Mouse (Mus musculus): ENCODE results near the gene Sept1. TPM values are rescaled to one million over a fixed set of nuclear protein-coding genes. Genes with fewer than 3 reads are reported as not detected.

Gene Sept1
- polyA plus RNA-seq, 1 experiment from 2014 or later, result 34.1 TPM

DNA sequence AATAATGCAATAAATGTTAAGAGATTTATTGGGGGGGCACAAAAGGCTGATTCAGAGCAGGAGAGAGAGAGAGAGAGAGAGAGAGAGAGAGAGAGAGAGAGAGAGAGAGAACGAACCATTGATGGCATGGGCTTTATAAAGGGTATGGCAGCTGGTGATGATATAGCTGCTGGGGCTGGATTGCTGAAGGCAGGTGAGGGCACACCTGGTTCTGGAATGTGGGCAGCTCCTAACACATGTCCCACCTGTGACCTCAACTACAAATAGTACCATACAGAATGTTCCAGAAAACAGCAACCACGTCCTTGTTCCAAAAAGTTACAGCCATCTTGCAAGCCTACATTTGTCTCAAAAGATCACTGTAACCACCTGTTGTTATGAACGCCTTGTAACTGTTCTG is 1.6 kb downstream of the Sept1 start:
- Histone ChIP-seq H3K27ac (0 out of 2 replicates have a peak overlapping the region, but pooled peaks have one; percentile 99), H3K27me3 (no peaks in the 10 kb centered on the region), H3K4me1 (replicated peaks) (peaks cover 28% of the 10 kb centered on the region), H3K4me3 (replicated peaks) (peak overlapping the region; percentile 90), H3K9me3 (peaks cover 6% of the 10 kb centered on the region; the same call in 1 of the 2 replicates), H3K36me3 (peaks cover 51% of the 10 kb centered on the region), H3K9ac (replicated peaks) (peak overlapping the region; percentile 96), H3K4me2 (peak overlapping the region; percentile 76)
- no peak for ATAC-seq (ENCODE audit: insufficient number of reproducible peaks, insufficient read depth, low FRiP score, low TSS enrichment, low read depth)
- WGBS, result 68% methylated on average over 3 of the region's 3 CpGs

DNA sequence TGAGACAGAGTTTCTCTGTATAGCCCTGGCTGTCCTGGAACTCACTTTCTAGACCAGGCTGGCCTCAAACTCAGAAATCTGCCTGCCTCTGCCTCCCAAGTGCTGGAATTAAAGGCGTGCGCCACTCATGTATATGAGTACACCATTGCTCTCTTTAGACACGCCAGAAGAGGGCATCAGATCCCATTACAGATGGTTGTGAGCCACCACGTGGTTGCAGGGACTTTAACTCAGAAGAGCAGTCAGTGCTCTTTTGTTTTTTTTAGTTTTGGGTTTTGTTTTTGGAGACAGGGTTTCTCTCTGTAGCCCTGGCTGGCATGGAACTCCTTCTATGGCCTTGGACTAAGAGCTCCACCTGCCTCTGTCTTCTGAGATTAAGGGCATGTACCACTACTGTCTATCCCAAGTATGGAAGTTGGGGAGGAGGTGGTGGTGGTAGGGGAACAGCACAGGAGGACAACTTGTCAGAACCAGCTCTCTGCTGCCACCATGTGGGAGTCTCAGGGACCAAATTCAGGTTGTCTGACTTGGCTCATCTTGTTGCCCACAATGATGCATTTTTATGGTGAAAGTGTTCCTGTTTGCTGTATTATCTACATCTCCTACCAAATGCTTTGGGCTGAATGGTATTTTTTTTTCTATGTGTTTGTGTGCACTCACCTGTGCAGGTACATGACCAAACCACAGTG is 4.2 kb downstream of the Sept1 start:
- peaks cover 19% of the 10 kb centered on the region for H3K4me1 ChIP-seq (replicated peaks)
- H3K27ac ChIP-seq, result no peak overlapping the region
- WGBS, result 68% methylated on average over 4 of the region's 4 CpGs
- no peak overlapping the region for H3K4me2 ChIP-seq
- H3K9ac ChIP-seq (replicated peaks), result no peak overlapping the region
- ATAC-seq (ENCODE audit: insufficient number of reproducible peaks, insufficient read depth, low FRiP score, low TSS enrichment, low read depth), result no peak
- peaks cover 35% of the 10 kb centered on the region for H3K36me3 ChIP-seq
- no peaks in the 10 kb centered on the region for H3K9me3 ChIP-seq
- no peak overlapping the region for H3K4me3 ChIP-seq (replicated peaks)
- H3K27me3 ChIP-seq, result no peaks in the 10 kb centered on the region

DNA sequence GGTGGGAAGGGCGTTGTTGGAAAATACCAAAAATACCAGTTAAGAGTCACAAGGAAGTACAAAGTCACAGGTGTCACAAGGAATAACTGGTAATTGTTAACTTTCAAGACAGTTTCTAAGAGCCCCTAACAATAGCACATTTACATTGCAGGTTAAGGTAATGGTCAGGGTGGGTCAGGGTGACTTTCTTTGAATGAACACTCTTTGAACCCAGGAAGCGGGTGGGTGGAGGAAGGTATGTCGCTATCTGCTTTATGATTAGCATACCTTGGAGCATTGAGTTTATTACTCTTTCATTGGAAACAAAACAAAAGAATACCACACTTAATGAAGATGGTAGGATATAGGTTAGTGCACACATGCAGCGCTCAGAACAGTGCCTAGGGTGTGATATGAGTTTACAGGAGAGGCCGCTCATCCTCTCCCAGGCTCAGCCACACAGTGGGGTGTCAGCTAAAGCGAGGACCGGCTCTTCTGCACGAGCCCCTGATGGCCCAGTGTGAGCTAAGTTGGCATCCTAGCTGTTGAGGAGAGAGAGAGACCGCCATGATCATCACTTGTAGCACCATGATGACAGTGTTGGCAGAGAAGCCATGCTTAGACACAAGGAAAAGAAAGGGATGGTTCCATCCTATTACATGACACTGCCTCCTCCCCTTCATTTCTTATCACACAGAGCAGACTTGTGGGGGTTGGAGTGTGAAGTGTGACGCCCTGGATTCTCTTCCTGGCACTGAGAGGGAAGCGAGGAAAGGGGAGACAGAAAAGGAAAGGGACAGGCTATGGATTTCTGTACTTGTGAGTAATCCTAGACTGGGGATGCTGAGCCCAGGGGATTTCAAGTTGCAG is 7.6 kb downstream of the Sept1 start:
- no peak for ATAC-seq (ENCODE audit: insufficient number of reproducible peaks, insufficient read depth, low FRiP score, low TSS enrichment, low read depth)
- no peaks in the 10 kb centered on the region for H3K9me3 ChIP-seq
- H3K9ac ChIP-seq (replicated peaks), result no peak overlapping the region
- WGBS, result 83% methylated on average over 11 of the region's 11 CpGs
- H3K27ac ChIP-seq, result no peak overlapping the region
- H3K27me3 ChIP-seq, result no peaks in the 10 kb centered on the region
- no peak overlapping the region for H3K4me3 ChIP-seq (replicated peaks)
- H3K4me2 ChIP-seq, result no peak overlapping the region
- peaks cover 28% of the 10 kb centered on the region for H3K36me3 ChIP-seq
- H3K4me1 ChIP-seq (replicated peaks), result peaks cover 6% of the 10 kb centered on the region

DNA sequence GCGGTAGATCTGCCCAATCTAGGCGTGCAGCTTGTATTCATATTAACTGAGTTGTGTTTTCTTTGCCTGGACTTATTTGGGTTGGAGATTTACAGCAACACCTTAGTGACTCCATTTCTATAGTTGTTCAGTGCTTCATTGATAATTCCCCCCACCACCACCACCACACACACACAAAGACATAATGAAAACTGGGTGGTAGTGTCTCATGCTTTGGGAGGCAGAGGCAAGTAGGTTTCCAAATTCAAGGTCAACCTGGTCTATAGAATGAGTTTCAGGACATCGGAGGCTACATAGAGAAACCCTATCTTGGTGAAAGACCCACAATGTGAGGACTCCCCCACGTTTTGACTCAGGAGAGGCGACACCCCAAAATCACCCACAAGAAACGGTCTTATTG is 8.3 kb downstream of the Sept1 start:
- no peak for ATAC-seq (ENCODE audit: insufficient number of reproducible peaks, insufficient read depth, low FRiP score, low TSS enrichment, low read depth)
- peaks cover 21% of the 10 kb centered on the region for H3K36me3 ChIP-seq
- H3K4me2 ChIP-seq, result no peak overlapping the region
- H3K4me1 ChIP-seq (replicated peaks), result no peaks in the 10 kb centered on the region
- H3K9ac ChIP-seq (replicated peaks), result no peak overlapping the region
- no peak overlapping the region for H3K4me3 ChIP-seq (replicated peaks)
- H3K27me3 ChIP-seq, result no peaks in the 10 kb centered on the region
- 89% methylated on average over 6 of the region's 6 CpGs for WGBS
- no peak overlapping the region for H3K27ac ChIP-seq
- H3K9me3 ChIP-seq, result no peaks in the 10 kb centered on the region

DNA sequence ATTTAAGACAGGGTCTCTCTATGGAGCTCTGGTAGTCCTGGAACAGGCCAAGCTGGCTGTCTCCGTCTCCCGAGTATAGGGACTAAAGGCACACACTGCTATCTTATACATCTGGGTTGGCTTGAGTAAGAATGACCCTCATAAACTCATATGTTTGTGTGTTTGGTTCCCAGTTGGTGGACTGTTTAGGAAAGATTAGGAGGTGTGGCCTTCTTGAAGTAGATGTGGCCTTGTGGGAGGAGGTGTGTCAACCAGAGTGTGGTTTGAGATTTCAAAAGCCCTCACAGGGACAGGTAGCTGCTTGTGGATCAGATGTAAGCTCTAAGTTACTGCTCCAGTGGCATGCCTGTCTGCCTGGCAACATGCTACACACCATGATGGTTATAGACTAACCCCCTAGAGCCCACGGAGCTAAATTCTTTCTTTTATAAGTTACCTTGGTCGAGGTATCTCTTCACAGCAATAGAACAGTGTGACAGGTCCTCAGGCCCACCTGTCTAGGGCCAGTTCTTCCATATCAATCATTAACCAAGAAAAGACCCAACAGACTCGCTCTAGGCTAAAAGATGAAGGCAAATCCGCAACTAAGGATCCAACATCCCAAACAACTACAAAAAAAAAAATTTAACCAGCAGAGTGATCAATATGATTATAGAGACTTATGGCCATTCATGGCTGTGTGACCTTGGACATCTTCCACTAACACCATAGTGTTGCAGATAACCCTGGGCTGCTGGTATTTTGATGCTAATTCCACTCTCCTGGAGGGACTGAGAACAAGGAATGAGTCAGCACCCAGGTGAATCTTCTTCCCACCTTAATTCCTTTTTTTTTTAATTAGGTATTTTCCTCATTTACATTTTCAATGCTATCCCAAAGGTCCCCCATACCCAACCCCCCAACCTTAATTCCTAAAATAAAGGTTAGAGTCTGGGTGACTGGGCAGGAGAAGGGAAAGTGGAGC is 9.1 kb downstream of the Sept1 start:
- 84% methylated on average over 6 of the region's 6 CpGs for WGBS
- no peak overlapping the region for H3K4me2 ChIP-seq
- no peak for ATAC-seq (ENCODE audit: insufficient number of reproducible peaks, insufficient read depth, low FRiP score, low TSS enrichment, low read depth)
- H3K9me3 ChIP-seq, result no peaks in the 10 kb centered on the region
- H3K4me3 ChIP-seq (replicated peaks), result no peak overlapping the region
- peaks cover 13% of the 10 kb centered on the region; the same call in 1 of the 2 replicates for H3K36me3 ChIP-seq
- H3K4me1 ChIP-seq (replicated peaks), result no peaks in the 10 kb centered on the region
- no peak overlapping the region for H3K9ac ChIP-seq (replicated peaks)
- H3K27ac ChIP-seq, result no peak overlapping the region
- H3K27me3 ChIP-seq, result no peaks in the 10 kb centered on the region

DNA sequence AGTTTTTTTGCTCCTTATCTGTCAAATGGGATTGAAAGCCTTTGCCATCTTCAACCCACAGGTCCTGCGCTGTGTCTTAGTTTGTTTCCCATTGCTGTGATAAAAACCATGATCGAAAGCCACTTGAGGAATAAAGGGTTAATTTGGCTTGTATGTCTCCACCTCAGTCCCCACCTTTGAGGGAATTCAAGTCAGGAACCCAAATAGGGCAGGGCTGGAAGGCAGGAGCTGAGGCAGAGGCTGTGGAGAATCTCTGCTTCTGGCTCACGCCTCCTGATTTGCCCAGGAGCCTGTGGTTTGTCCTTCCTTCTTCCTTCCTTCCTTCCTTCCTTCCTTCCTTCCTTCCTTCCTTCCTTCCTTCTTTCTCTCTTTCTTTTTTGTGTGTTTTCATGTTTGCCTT is 9.8 kb downstream of the Sept1 start:
- H3K27ac ChIP-seq, result no peak overlapping the region
- H3K4me1 ChIP-seq (replicated peaks), result no peaks in the 10 kb centered on the region
- no peak for ATAC-seq (ENCODE audit: insufficient number of reproducible peaks, insufficient read depth, low FRiP score, low TSS enrichment, low read depth)
- no peak overlapping the region for H3K4me3 ChIP-seq (replicated peaks)
- peaks cover 9% of the 10 kb centered on the region; the same call in 1 of the 2 replicates for H3K36me3 ChIP-seq
- WGBS, result 92% methylated on average over 3 of the region's 3 CpGs
- no peaks in the 10 kb centered on the region for H3K9me3 ChIP-seq
- H3K27me3 ChIP-seq, result no peaks in the 10 kb centered on the region
- H3K4me2 ChIP-seq, result no peak overlapping the region
- no peak overlapping the region for H3K9ac ChIP-seq (replicated peaks)

DNA sequence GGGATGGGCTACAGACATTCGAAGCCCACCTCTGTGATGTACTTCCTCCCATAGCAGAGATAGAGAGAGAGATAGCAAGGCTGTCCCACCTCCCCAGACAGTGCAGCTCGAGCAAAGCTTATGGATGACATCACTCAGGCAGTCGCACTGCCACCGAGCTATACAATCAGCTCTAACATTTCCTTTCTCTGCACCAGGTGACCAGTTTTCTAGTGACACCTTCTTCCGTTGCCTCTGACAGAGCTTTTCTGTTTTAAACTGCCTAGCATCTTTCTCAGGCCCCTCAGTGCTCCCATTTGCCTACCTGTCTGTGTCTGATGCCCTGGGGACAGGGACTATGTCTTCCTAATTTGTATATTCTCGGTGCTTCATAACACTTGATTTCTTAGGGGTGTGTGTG is 12.5 kb downstream of the Sept1 start:
- peaks cover 5% of the 10 kb centered on the region; the same call in 1 of the 2 replicates for H3K36me3 ChIP-seq
- H3K4me1 ChIP-seq (replicated peaks), result peaks cover 2% of the 10 kb centered on the region; the same call in 1 of the 2 replicates
- no peak overlapping the region for H3K9ac ChIP-seq (replicated peaks)
- H3K27ac ChIP-seq, result no peak overlapping the region
- 86% methylated on average over 6 of the region's 6 CpGs for WGBS
- no peak overlapping the region for H3K4me2 ChIP-seq
- no peak overlapping the region for H3K4me3 ChIP-seq (replicated peaks)
- H3K9me3 ChIP-seq, result no peaks in the 10 kb centered on the region
- no peaks in the 10 kb centered on the region for H3K27me3 ChIP-seq
- no peak for ATAC-seq (ENCODE audit: insufficient number of reproducible peaks, insufficient read depth, low FRiP score, low TSS enrichment, low read depth)

DNA sequence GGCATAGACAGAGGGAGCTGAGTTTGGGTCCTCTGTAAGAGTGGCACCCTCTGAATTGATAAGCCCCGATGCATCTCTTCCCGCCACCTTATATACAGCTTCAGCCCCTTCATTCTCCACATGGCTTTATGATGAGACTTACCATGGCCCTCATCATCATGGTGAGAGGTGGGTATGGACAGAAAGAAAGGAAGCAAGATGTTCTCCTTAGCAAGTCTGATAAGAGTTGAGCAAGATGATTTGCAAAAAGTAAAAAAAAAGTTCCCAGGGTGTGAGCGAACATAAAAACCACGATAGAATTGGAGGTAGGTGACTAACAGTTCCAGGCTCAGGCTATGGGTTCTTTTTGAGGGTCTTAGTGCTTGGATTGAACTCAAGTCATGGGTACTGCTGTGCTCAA is 14.3 kb downstream of the Sept1 start:
- no peak overlapping the region for H3K4me3 ChIP-seq (replicated peaks)
- no peak overlapping the region for H3K4me2 ChIP-seq
- H3K36me3 ChIP-seq, result peaks cover 4% of the 10 kb centered on the region; the same call in 1 of the 2 replicates
- peaks cover 10% of the 10 kb centered on the region; the same call in 1 of the 2 replicates for H3K27me3 ChIP-seq
- H3K9ac ChIP-seq (replicated peaks), result no peak overlapping the region
- no peak overlapping the region for H3K27ac ChIP-seq
- no peaks in the 10 kb centered on the region for H3K9me3 ChIP-seq
- 89% methylated on average over 4 of the region's 4 CpGs for WGBS
- peaks cover 20% of the 10 kb centered on the region for H3K4me1 ChIP-seq (replicated peaks)
- no peak for ATAC-seq (ENCODE audit: insufficient number of reproducible peaks, insufficient read depth, low FRiP score, low TSS enrichment, low read depth)

DNA sequence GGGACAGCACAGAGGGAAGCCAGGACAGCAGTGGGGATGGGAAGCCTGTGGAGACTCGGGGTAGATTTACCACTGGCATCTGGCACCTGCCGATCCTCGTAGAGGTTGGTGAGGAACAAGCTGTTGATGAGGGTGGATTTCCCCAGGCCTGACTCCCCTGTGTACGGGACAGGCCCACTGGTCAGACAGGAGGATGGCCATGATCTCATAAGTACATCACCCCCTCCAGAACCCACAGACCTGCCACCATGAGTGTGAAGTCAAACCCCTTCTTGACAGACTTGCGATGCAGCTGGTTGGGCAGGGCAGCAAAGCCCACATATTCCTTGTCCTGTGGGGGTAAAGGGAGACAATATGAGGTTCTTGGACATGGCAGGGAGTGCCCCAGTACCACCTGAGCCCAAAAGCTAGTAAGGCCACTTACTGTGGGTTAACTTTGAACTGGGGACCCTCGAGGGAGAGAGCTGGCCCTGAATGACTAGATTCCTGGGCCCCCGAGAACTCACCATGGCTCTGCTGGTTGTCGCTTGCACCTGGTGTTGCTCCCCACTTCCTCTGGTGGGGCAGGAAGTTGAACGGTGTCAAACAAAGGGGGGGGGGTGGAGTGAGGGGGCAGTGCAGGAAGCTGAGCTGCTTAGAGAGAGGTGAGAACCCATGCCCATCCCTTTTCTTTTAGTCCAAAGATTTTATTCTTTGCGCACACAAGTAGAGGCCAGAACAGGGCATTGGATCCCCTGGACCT is 14.9 kb downstream of the Sept1 start:
- 77% methylated on average over 10 of the region's 10 CpGs for WGBS
- H3K4me1 ChIP-seq (replicated peaks), result peaks cover 20% of the 10 kb centered on the region
- ATAC-seq (ENCODE audit: insufficient number of reproducible peaks, insufficient read depth, low FRiP score, low TSS enrichment, low read depth), result no peak
- no peak overlapping the region for H3K9ac ChIP-seq (replicated peaks)
- no peak overlapping the region for H3K4me3 ChIP-seq (replicated peaks)
- peaks cover 2% of the 10 kb centered on the region; the same call in 1 of the 2 replicates for H3K36me3 ChIP-seq
- no peaks in the 10 kb centered on the region for H3K9me3 ChIP-seq
- H3K4me2 ChIP-seq, result no peak overlapping the region
- no peak overlapping the region for H3K27ac ChIP-seq
- peaks cover 16% of the 10 kb centered on the region; the same call in 1 of the 2 replicates for H3K27me3 ChIP-seq

DNA sequence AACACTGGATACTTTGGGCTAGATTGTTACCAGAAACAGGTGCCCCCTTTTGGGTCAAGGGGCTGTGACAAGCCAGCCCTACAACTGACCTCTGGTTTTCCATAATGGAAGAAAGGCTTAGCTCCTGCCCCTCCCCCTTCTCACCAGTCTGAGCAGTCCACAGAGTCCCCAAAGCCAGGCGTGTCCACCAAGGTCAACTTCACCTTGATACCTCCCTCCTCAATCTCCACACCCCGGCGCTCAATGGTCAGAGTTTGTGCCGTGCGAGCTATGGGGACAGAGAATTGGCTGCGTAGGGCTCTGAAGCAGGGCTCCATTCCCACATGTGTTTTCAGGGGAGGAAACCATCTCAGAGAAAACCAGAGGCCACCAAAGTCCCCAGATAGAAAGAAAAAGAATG is 15.5 kb downstream of the Sept1 start:
- no peaks in the 10 kb centered on the region for H3K36me3 ChIP-seq
- H3K4me1 ChIP-seq (replicated peaks), result peaks cover 20% of the 10 kb centered on the region
- ATAC-seq (ENCODE audit: insufficient number of reproducible peaks, insufficient read depth, low FRiP score, low TSS enrichment, low read depth), result no peak
- H3K4me3 ChIP-seq (replicated peaks), result no peak overlapping the region
- H3K27me3 ChIP-seq, result peaks cover 16% of the 10 kb centered on the region; the same call in 1 of the 2 replicates
- H3K9ac ChIP-seq (replicated peaks), result no peak overlapping the region
- 88% methylated on average over 6 of the region's 6 CpGs for WGBS
- no peak overlapping the region for H3K27ac ChIP-seq
- H3K4me2 ChIP-seq, result no peak overlapping the region
- no peaks in the 10 kb centered on the region for H3K9me3 ChIP-seq

All from limb, embryonic 12.5 days (tissue).